Mouse (Mus musculus) C2C12 (cell line): Measurements from ENCODE around the gene Ddx47. TPM values are rescaled to one million over a fixed set of nuclear protein-coding genes. Genes with fewer than 3 reads are reported as not detected.

Source experiments
- H3K27me3 ChIP-seq: one replicate; pipeline ENCODE4 v1.6.1; 2011; ENCODE audit not compliant: control insufficient read depth, insufficient read depth, insufficient read length
- H3K36me3 ChIP-seq: one replicate; pipeline ENCODE4 v1.6.1; 2011; ENCODE audit not compliant: control insufficient read depth, insufficient read depth
- H3K4me3 ChIP-seq: one replicate; pipeline ENCODE4 v1.5.1; 2011; ENCODE audit warnings: mild to moderate bottlenecking, control low read depth; ENCODE audit not compliant: poor library complexity, insufficient read depth, severe bottlenecking
- H3K79me2 ChIP-seq: one replicate; pipeline ENCODE4 v1.6.1; 2011; ENCODE audit not compliant: control insufficient read depth, insufficient read depth
- H3K79me3 ChIP-seq: one replicate; pipeline ENCODE4 v1.6.1; 2011; ENCODE audit warnings: low read depth, control low read depth
- H3ac ChIP-seq: one replicate; pipeline ENCODE3; 2011; ENCODE audit warnings: low read depth; ENCODE audit not compliant: control insufficient read depth, insufficient read length
- CEBPB ChIP-seq: IDR thresholded peaks from one replicate; pipeline ENCODE4 v1.6.1; 2011; ENCODE audit warnings: low read depth, mild to moderate bottlenecking, control low read depth, moderate library complexity
- CTCF ChIP-seq: IDR thresholded peaks from one replicate; pipeline ENCODE4 v1.5.1; 2011; ENCODE audit not compliant: control insufficient read depth, insufficient read depth, insufficient read length
- FOSL1 ChIP-seq: IDR thresholded peaks from one replicate; pipeline ENCODE4 v1.8.0; 2011; ENCODE audit warnings: mild to moderate bottlenecking, low read length; ENCODE audit not compliant: poor library complexity, insufficient read depth, severe bottlenecking
- MAX ChIP-seq: IDR thresholded peaks from one replicate; pipeline ENCODE4 v1.6.1; 2011; ENCODE audit warnings: mild to moderate bottlenecking, control low read depth
- MYOD1 ChIP-seq: IDR thresholded peaks from one replicate; pipeline ENCODE4 v1.6.1; 2011; ENCODE audit warnings: low read depth; ENCODE audit not compliant: control insufficient read depth, insufficient read length
- MYOG ChIP-seq: IDR thresholded peaks from one replicate; pipeline ENCODE4 v1.6.1; 2011; ENCODE audit not compliant: control insufficient read depth, insufficient read length; ENCODE audit errors: extremely low read depth
- USF1 ChIP-seq: IDR thresholded peaks from one replicate; pipeline ENCODE4 v1.6.1; 2011; ENCODE audit warnings: low read depth, mild to moderate bottlenecking, control low read depth, moderate library complexity
- polyA plus RNA-seq: library from polyadenylated mRNA; unstranded; fragments of >200 nt; fragmentation: generic; extraction: Trizol; gene quantifications from one replicate; pipeline ENCODE4 v1.2.1, GENCODE M21; 2012; ENCODE audit warnings: missing spikeins

The Ddx47 gene
- polyA plus RNA-seq, 1 experiment = 79.3 TPM

GRCm38 (mm10) chr6:135070347-135070746 lies 58.9 kb downstream of the Ddx47 start:
- no peaks in the 10 kb centered on the region for H3K27me3 ChIP-seq

More at GRCm38 (mm10) chr6:135070347-135070746, 58.9 kb downstream of the Ddx47 start:
- Histone ChIP-seq H3ac (no peak overlapping the region), H3K36me3 (peaks cover 11% of the 10 kb centered on the region), H3K4me3 (no peak overlapping the region), H3K79me2 (peaks cover 95% of the 10 kb centered on the region), H3K79me3 (peaks cover 63% of the 10 kb centered on the region)
- TF ChIP-seq USF1 = no peak
- TF ChIP-seq FOSL1 = no peak
- no peak for TF ChIP-seq MAX
- no peak for TF ChIP-seq MYOD1
- TF ChIP-seq CEBPB = no peak
- TF ChIP-seq CTCF = no peak
- TF ChIP-seq MYOG = no peak

Other genes starting within 250 kb of the Ddx47 start
- gene Dusp16, start 219.0 kb upstream of the Ddx47 start, polyA plus RNA-seq = 3.3 TPM
- gene Crebl2, start 181.5 kb upstream of the Ddx47 start, polyA plus RNA-seq = 0.74 TPM
- 2.1 TPM for gene Gpr19, start 113.0 kb upstream of the Ddx47 start, polyA plus RNA-seq
- gene Cdkn1b, start 91.2 kb upstream of the Ddx47 start, polyA plus RNA-seq = 15.8 TPM
- gene Apold1, start 29.9 kb upstream of the Ddx47 start, polyA plus RNA-seq = 0.05 TPM
- gene Gprc5a, start 54.0 kb downstream of the Ddx47 start, polyA plus RNA-seq = 34.2 TPM
- gene Gprc5d, start 106.7 kb downstream of the Ddx47 start, polyA plus RNA-seq = not detected
- 4.6 TPM for gene Fam234b, start 186.4 kb downstream of the Ddx47 start, polyA plus RNA-seq
- gene Hebp1, start 186.4 kb downstream of the Ddx47 start, polyA plus RNA-seq = 18.4 TPM
- 0.15 TPM for gene Gsg1, start 242.7 kb downstream of the Ddx47 start, polyA plus RNA-seq